7 mouse cellular contexts compared by ENCODE assay signal in the genomic region with DNA sequence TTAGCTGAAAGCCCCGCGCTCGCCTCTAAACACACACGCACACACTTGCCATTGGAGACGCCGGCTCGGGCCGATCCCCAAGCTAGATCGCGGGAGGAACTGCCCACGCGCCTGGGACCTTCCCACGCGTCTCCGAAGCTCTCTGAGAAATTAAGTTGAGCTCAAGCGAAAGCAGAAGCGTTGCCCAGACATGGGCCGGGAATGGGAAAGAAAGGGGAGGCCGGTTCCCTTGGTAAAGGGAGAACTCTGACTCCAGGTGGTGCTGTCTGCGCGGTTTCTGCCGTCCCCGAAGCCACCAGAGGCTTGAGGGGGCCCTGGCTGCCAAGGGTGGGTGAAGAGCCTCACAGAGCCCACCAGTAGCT. TPM values are rescaled to one million over a fixed set of nuclear protein-coding genes. Genes with fewer than 3 reads are reported as not detected.
DNase-seq lines count a peak whose midpoint lies in the region; ATAC-seq lines count a peak whose summit lies in the region.

Sulf2 (minus strand) TSS at position 210 of the 362 bp plus-strand sequence.

- DNase-seq in adrenal gland, postnatal 25 days, result peak; percentile 76
- peak; percentile 92 for DNase-seq in embryonic facial prominence, embryonic 11.5 days (ENCODE audit: low spot score)
- peak; percentile 86 to 88 for DNase-seq in heart, adult 18-20 months
- peak; percentile 80 for DNase-seq in kidney, adult 18-20 months
- DNase-seq in limb, embryonic 11.5 days (ENCODE audit: low spot score), result peak; percentile 90
- peak; percentile 8 to 41 for DNase-seq in spleen, postnatal 10 days (ENCODE audit: low spot score in 2 of 2)

- ATAC-seq in embryonic facial prominence, embryonic 11.5 days (replicated peaks; ENCODE audit: insufficient number of reproducible peaks, low FRiP score, low TSS enrichment, low read depth), result peak; percentile 37; the same call in 1 of the 2 replicates
- no peak; the same call in 1 of the 2 replicates for ATAC-seq in limb, embryonic 11.5 days (ENCODE audit: insufficient number of reproducible peaks, low FRiP score, low TSS enrichment, low read depth)
- peak; percentile 23; the same call in 1 of the 2 replicates for ATAC-seq in midbrain, embryonic 12.5 days (ENCODE audit: low FRiP score, low read depth)

- peak within 1 kb of the TSS; percentile 86 for H3K4me3 ChIP-seq in embryonic facial prominence, embryonic 11.5 days (ENCODE audit: low read depth, low read length)
- peak within 1 kb of the TSS; percentile 87 for H3K4me3 ChIP-seq in limb, embryonic 11.5 days (ENCODE audit: low read depth, low read length)
- peak within 1 kb of the TSS; percentile 75 for H3K4me3 ChIP-seq in midbrain, embryonic 12.5 days

- H3K4me1 ChIP-seq in embryonic facial prominence, embryonic 11.5 days (ENCODE audit: control insufficient read depth, insufficient read depth, low read length), result peaks cover 10% of the 10 kb centered on the region
- peaks cover 52% of the 10 kb centered on the region for H3K4me1 ChIP-seq in limb, embryonic 11.5 days (ENCODE audit: control insufficient read depth, insufficient read depth, low read length)
- peaks cover 46% of the 10 kb centered on the region for H3K4me1 ChIP-seq in midbrain, embryonic 12.5 days

- no peaks in the 10 kb centered on the region for H3K9me3 ChIP-seq in embryonic facial prominence, embryonic 11.5 days (replicated peaks; ENCODE audit: control insufficient read depth, low read length)
- no peaks in the 10 kb centered on the region; the same call in 1 of the 2 replicates for H3K9me3 ChIP-seq in limb, embryonic 11.5 days (ENCODE audit: control insufficient read depth, low read length)
- H3K9me3 ChIP-seq in midbrain, embryonic 12.5 days, result no peaks in the 10 kb centered on the region

- H3K36me3 ChIP-seq in embryonic facial prominence, embryonic 11.5 days (replicated peaks; ENCODE audit: control insufficient read depth, insufficient read depth, low read depth, low read length), result no peaks in the 10 kb centered on the region
- H3K36me3 ChIP-seq in limb, embryonic 11.5 days (ENCODE audit: control insufficient read depth, insufficient read depth, low read length), result no peaks in the 10 kb centered on the region
- no peaks in the 10 kb centered on the region for H3K36me3 ChIP-seq in midbrain, embryonic 12.5 days

- H3K4me2 ChIP-seq in embryonic facial prominence, embryonic 11.5 days (ENCODE audit: low read depth, low read length), result peak within 1 kb of the TSS; percentile 88
- H3K4me2 ChIP-seq in limb, embryonic 11.5 days (ENCODE audit: low read depth, severe bottlenecking), result peak within 1 kb of the TSS; percentile 92
- peak within 1 kb of the TSS; percentile 95 for H3K4me2 ChIP-seq in midbrain, embryonic 12.5 days (replicated peaks)

- WGBS in embryonic facial prominence, embryonic 11.5 days, result under 1% methylated on average over 23 of the region's 23 CpGs
- WGBS in limb, embryonic 11.5 days, result under 1% methylated on average over 23 of the region's 23 CpGs
- WGBS in midbrain, embryonic 12.5 days, result 0% methylated on average over 23 of the region's 23 CpGs

- no peaks in the 10 kb centered on the region for H3K27me3 ChIP-seq in embryonic facial prominence, embryonic 11.5 days (ENCODE audit: control insufficient read depth, insufficient read depth, low read length)
- H3K27me3 ChIP-seq in limb, embryonic 11.5 days (ENCODE audit: control insufficient read depth, insufficient read depth, low read length), result no peaks in the 10 kb centered on the region
- H3K27me3 ChIP-seq in midbrain, embryonic 12.5 days, result peaks cover 47% of the 10 kb centered on the region

- H3K9ac ChIP-seq in embryonic facial prominence, embryonic 11.5 days (replicated peaks; ENCODE audit: low read length), result peak within 1 kb of the TSS; percentile 99
- peak within 1 kb of the TSS; percentile 99 for H3K9ac ChIP-seq in limb, embryonic 11.5 days (ENCODE audit: low read length)
- peak within 1 kb of the TSS; percentile 84 for H3K9ac ChIP-seq in midbrain, embryonic 12.5 days (replicated peaks)

- peak within 1 kb of the TSS; percentile 98 for H3K27ac ChIP-seq in embryonic facial prominence, embryonic 11.5 days (replicated peaks; ENCODE audit: low read depth, low read length)
- H3K27ac ChIP-seq in limb, embryonic 11.5 days (replicated peaks; ENCODE audit: low read depth, low read length), result peak within 1 kb of the TSS; percentile 99
- H3K27ac ChIP-seq in midbrain, embryonic 12.5 days (replicated peaks), result peak within 1 kb of the TSS; percentile 88

RNA-seq across cellular contexts. Expression of gene Sulf2, which starts in this region (rescaled TPM):
- 54.4 and 55.9 TPM in 2 replicates for total RNA-seq in adrenal gland, postnatal 25 days (2021)
- 166 and 168 TPM in 2 replicates for polyA plus RNA-seq in embryonic facial prominence, embryonic 11.5 days (2014; fragmentation: Nextera tagmentation; extraction: Ambion mirVana)
- total RNA-seq in heart, adult 18-20 months (2021), result 10 to 100 TPM; 39.7 to 40.6 TPM
- polyA plus RNA-seq in limb, embryonic 11.5 days (2014; fragmentation: Nextera tagmentation; extraction: Ambion mirVana), result 193 and 210 TPM in 2 replicates
- 76.1 and 113 TPM in 2 replicates for polyA plus RNA-seq in midbrain, embryonic 12.5 days (2016; fragmentation: Nextera tagmentation; extraction: Ambion mirVana)

Comparison
In these comparisons a context has a peak if more than half of its experiments do, and no peak if none do; other contexts are left out.
1. DNase-seq: peak in every context shown above with its lines; median percentile 92 in embryonic facial prominence, embryonic 11.5 days; 90 in limb, embryonic 11.5 days; 87 in heart, adult 18-20 months; 80 in kidney, adult 18-20 months; 76 in adrenal gland, postnatal 25 days; 24 in spleen, postnatal 10 days.